Mouse (Mus musculus) testis, postnatal 14 days (tissue): ENCODE data around the gene Pgm5.

Source experiments
- DNase-seq: peaks from one replicate; pipeline ENCODE4 v3.0.0; 2021; ENCODE audit warnings: low spot score

The Pgm5 gene

GRCm38 (mm10) chr19:24656981-24657380, 204.7 kb downstream of the Pgm5 start:
- DNase-seq, result no peak

GRCm38 (mm10) chr19:24653230-24653799, 208.3 kb downstream of the Pgm5 start:
- DNase-seq, result no peak

- DNase-seq, result no peak
Measured at GRCm38 (mm10) chr19:24652342-24653019, 209.2 kb downstream of the Pgm5 start.

- DNase-seq, result no peak
Measured at GRCm38 (mm10) chr19:24651595-24651994, 210.1 kb downstream of the Pgm5 start.

- DNase-seq, result no peak
Measured at GRCm38 (mm10) chr19:24650428-24650827, 211.2 kb downstream of the Pgm5 start.

GRCm38 (mm10) chr19:24648016-24648415, 213.6 kb downstream of the Pgm5 start:
- DNase-seq, result no peak

- DNase-seq, result no peak
Measured at GRCm38 (mm10) chr19:24646162-24646829, 215.4 kb downstream of the Pgm5 start.

GRCm38 (mm10) chr19:24644971-24645370, 216.7 kb downstream of the Pgm5 start:
- DNase-seq, result no peak

GRCm38 (mm10) chr19:24640982-24641381, 220.7 kb downstream of the Pgm5 start:
- DNase-seq, result no peak

- no peak for DNase-seq
Measured at GRCm38 (mm10) chr19:24637988-24638387, 223.7 kb downstream of the Pgm5 start.

GRCm38 (mm10) chr19:24636616-24637015, 225.0 kb downstream of the Pgm5 start:
- no peak for DNase-seq

GRCm38 (mm10) chr19:24634602-24635001, 227.1 kb downstream of the Pgm5 start:
- DNase-seq, result peak; percentile 49
